Mouse (Mus musculus) forebrain, embryonic 14.5 days (tissue): Measurements from ENCODE around the gene Gm17490. TPM values are rescaled to one million over a fixed set of nuclear protein-coding genes. Genes with fewer than 3 reads are reported as not detected.

Experiments
- ATAC-seq: fragments of 200-750 bp; cut with Nextera tagmentation; 2 replicates; pipeline ENCODE4 v1.8.0; 2017; ENCODE audit warnings: mild to moderate bottlenecking, moderate library complexity
- DNase-seq: peaks from one replicate; pipeline ENCODE4 v3.0.0-alpha.2; 2015; ENCODE audit warnings: low spot score
- H3K27ac ChIP-seq: fragments of 300-500 bp; sonication (generic); 2 replicates; pipeline ENCODE4 v1.5.1; 2014; ENCODE audit warnings: low read depth, mild to moderate bottlenecking, control low read depth, low read length, moderate library complexity
- H3K27me3 ChIP-seq: fragments of 300-500 bp; sonication (generic); replicated peaks from 2 replicates; pipeline ENCODE4 v1.6.1; 2014; ENCODE audit warnings: low read length, control low read depth, mixed read lengths; ENCODE audit not compliant: control insufficient read depth, insufficient read depth
- H3K36me3 ChIP-seq: fragments of 300-500 bp; sonication (generic); 2 replicates; pipeline ENCODE4 v1.6.1; 2014; ENCODE audit warnings: low read length, control low read depth; ENCODE audit not compliant: control insufficient read depth, insufficient read depth
- H3K4me1 ChIP-seq: fragments of 300-500 bp; sonication (generic); 2 replicates; pipeline ENCODE4 v1.6.1; 2014; ENCODE audit warnings: antibody characterized with exemption, low read length, control low read depth; ENCODE audit not compliant: control insufficient read depth, insufficient read depth
- H3K4me2 ChIP-seq: fragments of 300-500 bp; sonication (generic); 2 replicates; pipeline ENCODE4 v1.6.1; 2014; ENCODE audit warnings: mild to moderate bottlenecking, control low read depth, low read length
- H3K4me3 ChIP-seq: fragments of 300-500 bp; sonication (generic); 2 replicates; pipeline ENCODE4 v1.5.1; 2014; ENCODE audit warnings: low read depth, low read length, control low read depth
- H3K9ac ChIP-seq: fragments of 300-500 bp; sonication (generic); 2 replicates; pipeline ENCODE4 v1.6.1; 2014; ENCODE audit warnings: mild to moderate bottlenecking, low read length, control low read depth, moderate library complexity
- H3K9me3 ChIP-seq: fragments of 300-500 bp; sonication (generic); replicated peaks from 2 replicates; pipeline ENCODE4 v1.6.1; 2016; ENCODE audit warnings: low read length, control low read depth, mixed read lengths; ENCODE audit not compliant: control insufficient read depth
- WGBS: fragments of 180-500 bp; shearing (Covaris S2); extraction: QIAGEN DNeasy Blood & Tissue Kit; methylation state at CpG from one replicate; pipeline ENCODE4 v1.1.7; 2014; 5-methylcytosine and 5-hydroxymethylcytosine counted together
- polyA plus RNA-seq: library from polyadenylated mRNA; unstranded; fragments of >200 nt; fragmentation: Nextera tagmentation; extraction: Ambion mirVana; gene quantifications from 2 replicates; pipeline ENCODE4 v1.2.1, GENCODE M21; 2014

Gm17490 gene
- polyA plus RNA-seq, 1 experiment from 2014 or later: not detected

DNA sequence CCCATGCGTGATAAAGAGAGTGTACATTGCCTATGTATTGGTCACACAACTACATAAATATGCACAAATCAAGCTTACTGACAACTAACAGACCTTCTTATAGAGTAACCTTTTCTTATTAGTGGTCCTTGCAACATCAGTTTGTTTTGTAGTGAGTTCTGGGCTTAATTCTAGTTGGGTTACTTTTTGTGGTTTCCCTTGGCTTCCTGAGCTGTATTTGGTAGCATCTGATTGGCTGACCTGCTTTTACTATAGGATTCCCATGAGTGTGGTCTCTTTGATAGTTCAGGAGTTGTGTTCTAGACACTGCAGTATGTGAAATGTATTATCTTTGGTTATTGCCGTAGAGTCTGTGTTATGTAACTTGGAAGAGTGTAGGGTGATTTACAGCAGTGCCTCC, 31.5 kb upstream of the Gm17490 start:
- no peak overlapping the region for H3K4me2 ChIP-seq
- DNase-seq (no peak), ATAC-seq (no peak)
- no peak overlapping the region for H3K4me3 ChIP-seq
- H3K4me1 ChIP-seq: no peaks in the 10 kb centered on the region
- H3K9ac ChIP-seq: no peak overlapping the region
- H3K36me3 ChIP-seq: no peaks in the 10 kb centered on the region
- WGBS: 93% methylated on average over 2 of the region's 2 CpGs
- no peaks in the 10 kb centered on the region for H3K9me3 ChIP-seq
- no peak overlapping the region for H3K27ac ChIP-seq
- H3K27me3 ChIP-seq: no peaks in the 10 kb centered on the region

- Histone ChIP-seq H3K9ac (no peak overlapping the region), H3K4me3 (no peak overlapping the region), H3K4me2 (no peak overlapping the region), H3K4me1 (no peaks in the 10 kb centered on the region), H3K27me3 (no peaks in the 10 kb centered on the region), H3K27ac (no peak overlapping the region), H3K36me3 (no peaks in the 10 kb centered on the region), H3K9me3 (no peaks in the 10 kb centered on the region)
- 75% methylated on average over 9 of the region's 9 CpGs for WGBS
- no peak for DNase-seq
- no peak for ATAC-seq
Observed at GRCm38 (mm10) chr2:11654990-11655931, 29.2 kb upstream of the Gm17490 start.

DNA sequence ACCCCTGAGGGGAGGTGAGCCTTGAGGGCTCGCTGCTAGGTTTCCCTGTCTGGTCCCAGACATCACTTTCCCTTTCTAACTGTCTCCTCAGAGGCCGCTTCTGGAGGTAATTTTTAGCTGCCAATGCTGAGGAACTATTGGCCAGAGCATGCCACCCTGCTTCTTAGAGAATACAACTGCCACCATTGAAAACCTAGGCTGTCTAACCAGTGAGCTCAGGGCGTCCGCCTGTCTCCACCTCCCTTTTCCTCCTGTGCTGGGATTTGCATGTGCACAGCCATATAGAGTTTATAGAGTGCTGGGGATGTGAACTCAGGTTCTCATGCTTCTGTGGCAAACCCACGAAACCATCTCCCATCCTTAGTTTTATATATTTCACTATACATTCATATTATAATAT, 27.7 kb upstream of the Gm17490 start:
- Histone ChIP-seq H3K27me3 (no peaks in the 10 kb centered on the region), H3K36me3 (no peaks in the 10 kb centered on the region), H3K9me3 (no peaks in the 10 kb centered on the region), H3K4me1 (no peaks in the 10 kb centered on the region), H3K9ac (no peak overlapping the region), H3K27ac (no peak overlapping the region), H3K4me2 (no peak overlapping the region), H3K4me3 (no peak overlapping the region)
- 70% methylated on average over 5 of the region's 5 CpGs for WGBS
- DNase-seq (no peak), ATAC-seq (no peak)

DNA sequence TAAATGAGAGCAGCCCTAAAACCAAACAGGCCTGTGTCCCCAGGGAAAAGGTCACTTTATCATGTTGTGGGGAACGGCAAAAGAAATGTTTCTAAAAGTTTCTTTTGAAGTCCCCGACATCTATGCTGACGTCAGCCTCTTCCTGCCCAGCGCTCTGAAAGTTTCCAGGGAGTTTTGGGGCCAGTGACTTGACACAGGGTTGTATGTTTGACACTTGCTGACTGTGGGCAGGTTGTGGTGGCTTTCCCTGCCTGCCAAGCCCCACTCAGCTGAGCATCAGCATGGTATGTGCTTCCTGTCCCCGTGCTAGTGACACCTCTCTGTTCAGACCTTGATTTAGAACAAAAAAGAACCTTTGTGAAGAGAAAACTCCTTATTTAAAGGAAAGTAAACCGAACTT, 27.3 kb upstream of the Gm17490 start:
- ATAC-seq: no peak
- Histone ChIP-seq H3K27me3 (no peaks in the 10 kb centered on the region), H3K27ac (no peak overlapping the region), H3K4me3 (no peak overlapping the region), H3K4me2 (no peak overlapping the region), H3K4me1 (no peaks in the 10 kb centered on the region), H3K36me3 (no peaks in the 10 kb centered on the region), H3K9me3 (no peaks in the 10 kb centered on the region), H3K9ac (no peak overlapping the region)
- DNase-seq: no peak
- 68% methylated on average over 6 of the region's 6 CpGs for WGBS

- no peaks in the 10 kb centered on the region for H3K4me1 ChIP-seq
- no peaks in the 10 kb centered on the region for H3K36me3 ChIP-seq
- 73% methylated on average over 2 of the region's 2 CpGs for WGBS
- no peak for DNase-seq
- H3K27me3 ChIP-seq: no peaks in the 10 kb centered on the region
- no peak overlapping the region for H3K4me2 ChIP-seq
- no peaks in the 10 kb centered on the region for H3K9me3 ChIP-seq
- H3K4me3 ChIP-seq: no peak overlapping the region
- no peak overlapping the region for H3K27ac ChIP-seq
- H3K9ac ChIP-seq: no peak overlapping the region
- ATAC-seq: no peak
Observed at GRCm38 (mm10) chr2:11652780-11653179, 26.7 kb upstream of the Gm17490 start.

DNA sequence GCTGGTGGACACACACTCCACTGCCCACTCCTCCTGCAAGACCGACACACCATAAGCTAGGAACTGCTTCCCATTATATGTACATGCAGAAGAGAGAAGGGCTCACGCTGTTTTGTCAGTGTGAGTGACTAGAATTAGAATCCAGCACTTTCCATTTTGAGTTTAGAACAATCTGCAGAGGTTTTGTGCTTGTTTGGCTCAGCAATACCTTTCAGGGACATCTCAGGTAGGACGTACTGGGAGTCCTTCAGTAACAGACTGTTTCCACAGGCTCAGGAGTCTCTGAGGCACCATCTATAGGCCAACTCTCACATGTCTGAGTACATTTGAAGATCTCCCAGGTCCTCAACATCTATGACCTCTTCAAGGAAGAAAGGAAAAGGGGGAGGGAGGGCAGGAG, 26.1 kb upstream of the Gm17490 start:
- Histone ChIP-seq H3K4me1 (no peaks in the 10 kb centered on the region), H3K27ac (no peak overlapping the region), H3K36me3 (no peaks in the 10 kb centered on the region), H3K9me3 (no peaks in the 10 kb centered on the region), H3K27me3 (no peaks in the 10 kb centered on the region), H3K4me2 (no peak overlapping the region), H3K9ac (no peak overlapping the region), H3K4me3 (no peak overlapping the region)
- WGBS: 79% methylated on average over 3 of the region's 3 CpGs
- DNase-seq (no peak), ATAC-seq (no peak)

- Histone ChIP-seq H3K27ac (no peak overlapping the region), H3K36me3 (no peaks in the 10 kb centered on the region), H3K4me3 (no peak overlapping the region), H3K9me3 (no peaks in the 10 kb centered on the region), H3K9ac (no peak overlapping the region), H3K4me1 (no peaks in the 10 kb centered on the region), H3K4me2 (no peak overlapping the region), H3K27me3 (no peaks in the 10 kb centered on the region)
- no peak for DNase-seq
- ATAC-seq: no peak
- 63% methylated on average over 3 of the region's 3 CpGs for WGBS
Observed at GRCm38 (mm10) chr2:11651476-11651875, 25.4 kb upstream of the Gm17490 start.

DNA sequence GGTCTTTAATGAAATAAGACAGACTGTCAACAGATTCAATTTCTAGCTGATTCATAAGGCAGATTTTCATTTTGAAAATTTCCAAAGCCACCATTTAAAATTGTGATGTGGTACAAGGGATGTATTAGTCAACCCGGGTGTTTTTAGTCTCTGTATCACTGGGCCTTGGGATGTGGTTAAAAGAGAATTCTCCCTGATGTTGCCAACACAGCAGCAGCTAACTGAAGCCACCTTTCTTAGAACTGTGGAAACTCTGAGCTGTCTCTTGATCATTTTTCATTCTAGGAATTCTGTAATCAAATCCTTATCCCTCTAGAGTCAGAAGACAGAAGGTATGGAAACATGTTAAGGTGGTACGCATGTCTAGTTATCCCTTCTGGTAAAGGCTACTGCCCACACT, 19.2 kb upstream of the Gm17490 start:
- 81% methylated on average over 2 of the region's 2 CpGs for WGBS
- no peak overlapping the region for H3K4me2 ChIP-seq

DNA sequence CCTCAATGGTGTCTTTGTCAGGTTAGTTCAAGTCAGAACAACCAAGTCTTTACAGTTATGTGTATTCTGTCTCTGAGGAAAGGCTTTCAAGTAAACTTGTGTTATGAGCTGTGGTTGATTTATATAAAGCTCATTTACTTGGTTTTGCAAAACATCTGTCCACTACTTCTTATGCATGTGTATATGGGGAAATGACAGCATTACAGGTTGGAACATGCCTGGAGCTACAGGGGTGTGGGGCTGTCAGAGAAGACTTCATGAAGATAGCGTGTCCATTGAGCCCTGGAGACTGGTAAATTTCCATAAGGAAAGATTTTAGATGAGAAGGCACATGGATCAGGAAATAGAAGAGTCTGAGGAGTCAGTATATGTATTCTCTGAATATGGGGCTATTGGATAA, 18.0 kb upstream of the Gm17490 start:
- no peak overlapping the region for H3K27ac ChIP-seq
- no peaks in the 10 kb centered on the region for H3K4me1 ChIP-seq
- no peak overlapping the region for H3K4me2 ChIP-seq
- ATAC-seq (no peak), DNase-seq (no peak)
- no peaks in the 10 kb centered on the region for H3K36me3 ChIP-seq
- H3K9me3 ChIP-seq: no peaks in the 10 kb centered on the region
- H3K9ac ChIP-seq: no peak overlapping the region
- no peaks in the 10 kb centered on the region for H3K27me3 ChIP-seq
- H3K4me3 ChIP-seq: no peak overlapping the region
- 79% methylated on average over 1 of the region's 1 CpGs for WGBS

More for the DNA sequence above, 19.2 kb upstream of the Gm17490 start:
- no peak overlapping the region for H3K9ac ChIP-seq
- no peak overlapping the region for H3K27ac ChIP-seq
- DNase-seq (no peak), ATAC-seq (no peak)
- no peak overlapping the region for H3K4me3 ChIP-seq
- no peaks in the 10 kb centered on the region for H3K9me3 ChIP-seq
- no peaks in the 10 kb centered on the region for H3K36me3 ChIP-seq
- H3K27me3 ChIP-seq: no peaks in the 10 kb centered on the region
- no peaks in the 10 kb centered on the region for H3K4me1 ChIP-seq
